Mouse (Mus musculus) activated CD4-positive, CD25-positive, alpha-beta regulatory T cell (primary cell): ENCODE results near the gene Ern2. TPM values are rescaled to one million over a fixed set of nuclear protein-coding genes. Genes with fewer than 3 reads are reported as not detected.

Experiments
- polyA plus RNA-seq, 2 experiments: library from polyadenylated mRNA; unstranded; fragments of 100-300 nt; shearing (Covaris generic); gene quantifications; one replicate each; pipeline ENCODE4 v1.2.1; 2017

The Ern2 gene
- polyA plus RNA-seq = not detected

DNA sequence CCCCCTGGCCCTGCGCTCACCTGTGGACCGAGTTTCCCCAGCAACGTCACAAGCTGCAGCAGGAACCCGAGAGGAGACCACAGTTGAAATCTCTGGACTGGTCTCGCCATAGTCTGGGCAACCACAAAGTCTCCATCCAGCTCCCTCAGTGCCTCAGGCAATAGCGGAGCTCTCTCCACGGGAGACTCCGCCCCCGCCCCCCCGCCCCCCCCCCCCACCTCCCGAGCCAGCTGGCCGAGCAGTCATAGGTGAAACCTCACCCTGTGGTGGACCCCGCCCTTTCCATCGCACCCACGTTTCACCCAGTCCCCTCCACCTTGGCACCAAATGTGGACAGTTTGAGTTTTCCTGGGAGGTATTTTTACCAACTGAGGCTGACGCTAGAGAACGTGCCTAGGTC, at the start of gene Ern2:
TSS of gene Ern2 (minus strand) at position 165 of the 400 bp plus-strand sequence.

DNA sequence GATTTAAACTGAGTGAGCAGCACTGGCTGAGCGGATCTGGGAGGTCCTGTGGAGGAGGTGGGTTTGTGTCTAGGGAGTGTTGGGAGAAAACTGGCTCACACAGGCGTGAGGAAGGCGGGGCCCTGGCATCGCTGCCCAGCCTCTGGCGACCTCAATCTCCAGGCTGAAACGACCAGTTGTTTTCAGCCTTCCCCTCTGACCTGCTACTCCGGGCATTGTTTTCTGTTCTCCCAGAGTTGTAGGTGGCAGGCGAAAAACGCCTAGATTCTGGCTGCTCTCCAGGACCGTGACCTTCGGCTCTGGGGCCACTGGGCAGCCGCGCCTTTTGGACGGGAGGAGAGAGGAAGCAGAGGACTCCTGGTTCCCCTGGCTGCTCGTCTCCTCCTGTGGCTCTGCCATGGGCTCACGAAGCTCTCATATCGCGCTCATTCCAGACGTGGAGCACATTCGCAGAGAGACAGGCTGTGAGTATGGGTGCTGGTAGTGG, 33.4 kb upstream of the Ern2 start, which contains the start of gene Chp2:
TSS of gene Chp2 (plus strand) at position 182 of the 487 bp plus-strand sequence.

GRCm38 (mm10) chr7:122158915-122159902, 26.8 kb downstream of the Ern2 start, which contains the start of gene Plk1:
TSS of gene Plk1 (plus strand) at chr7:122159439.

DNA sequence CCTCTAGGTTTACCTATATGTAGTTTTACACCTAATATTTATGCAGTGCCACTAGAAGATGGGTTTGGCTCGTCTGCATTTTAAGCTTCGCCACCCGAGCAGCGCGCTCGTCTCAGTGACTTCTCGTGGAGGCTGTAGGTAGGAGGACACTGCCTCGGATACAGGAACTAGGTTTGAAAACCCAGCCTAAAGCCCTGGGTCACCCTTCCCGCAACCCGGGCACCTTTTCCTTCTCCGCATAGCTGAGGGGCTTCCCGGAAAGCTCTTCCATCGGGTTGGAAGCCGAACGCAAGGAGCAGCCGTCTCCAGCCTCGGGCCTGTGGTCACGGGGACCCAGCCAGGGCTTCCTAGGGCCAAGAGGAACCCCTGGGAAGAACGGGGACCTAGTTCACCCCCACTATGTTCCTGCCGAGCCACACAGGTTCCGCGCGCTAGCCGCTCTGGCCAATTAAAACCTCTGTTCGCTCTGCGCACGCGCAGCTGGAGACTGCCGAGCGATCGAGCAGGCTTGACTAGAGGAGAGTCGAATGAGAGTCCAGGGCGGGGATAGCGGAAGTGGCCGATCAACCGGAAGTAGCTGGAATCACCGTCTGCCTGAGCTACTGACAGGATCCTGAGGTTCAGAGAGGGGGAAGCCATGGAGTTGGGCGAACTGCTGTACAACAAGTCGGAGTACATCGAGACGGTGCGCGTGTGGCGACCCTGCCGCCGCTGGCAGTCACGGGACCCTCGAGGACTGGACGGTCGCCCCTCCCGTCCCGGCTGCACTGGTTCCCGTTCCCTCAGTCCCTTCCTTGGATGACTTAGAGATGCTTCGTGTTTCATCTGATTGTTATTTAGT, 53.3 kb downstream of the Ern2 start, which contains the start of the genes Palb2 and Dctn5:
TSS of gene Palb2 (minus strand) at position 489 of the 841 bp plus-strand sequence.
TSS of gene Dctn5 (plus strand) at position 545 of the 841 bp plus-strand sequence.

Other genes with a start within 250 kb of the Ern2 start
- 10 to 100 TPM; 11.6 to 12.3 TPM for gene Cog7, start 204.5 kb downstream of the Ern2 start, polyA plus RNA-seq
- 1 to 10 TPM; 5.8 to 8.8 TPM for gene Gga2, start 165.0 kb downstream of the Ern2 start, polyA plus RNA-seq
- gene Ubfd1, start 119.0 kb downstream of the Ern2 start, polyA plus RNA-seq = 10 to 100 TPM; 29.4 to 39.1 TPM
- gene Ears2, start 118.9 kb downstream of the Ern2 start, polyA plus RNA-seq = 10 to 100 TPM; 12.3 to 13.8 TPM
- 100 to 1,000 TPM; 179 to 220 TPM for gene Ndufab1, start 84.3 kb downstream of the Ern2 start, polyA plus RNA-seq
- gene Palb2, start 53.2 kb downstream of the Ern2 start, polyA plus RNA-seq = 10 to 100 TPM in 1 of 2 experiments, 1 to 10 TPM in 1; 4.2 to 10.3 TPM
- 100 to 1,000 TPM; 123 to 126 TPM for gene Dctn5, start 53.2 kb downstream of the Ern2 start, polyA plus RNA-seq
- 10 to 100 TPM in 1 of 2 experiments, 1 to 10 TPM in 1; 6.6 to 13.0 TPM for gene Plk1, start 26.8 kb downstream of the Ern2 start, polyA plus RNA-seq
- under 1 TPM in 1 of 2 experiments, not detected in 1; 0.16 TPM for gene Chp2, start 33.3 kb upstream of the Ern2 start, polyA plus RNA-seq
- gene Prkcb, start 102.5 kb upstream of the Ern2 start, polyA plus RNA-seq = 100 to 1,000 TPM; 119 to 132 TPM